Mouse (Mus musculus) ES-Bruce4 (cell line): ENCODE data around the gene Srgap3. TPM values are rescaled to one million over a fixed set of nuclear protein-coding genes. Genes with fewer than 3 reads are reported as not detected.

Source experiments
- H3K27ac ChIP-seq: 2 replicates; pipeline ENCODE4 v1.5.1; 2012; ENCODE audit warnings: low read length, inconsistent platforms; ENCODE audit not compliant: insufficient read depth
- H3K27me3 ChIP-seq: 2 replicates; pipeline ENCODE4 v1.6.1; 2012; ENCODE audit warnings: mild to moderate bottlenecking, low read length, inconsistent platforms; ENCODE audit not compliant: control insufficient read depth, poor library complexity, insufficient read depth, severe bottlenecking
- H3K36me3 ChIP-seq: 2 replicates; pipeline ENCODE4 v1.6.1; 2012; ENCODE audit warnings: inconsistent platforms, mild to moderate bottlenecking, low read length, moderate library complexity; ENCODE audit not compliant: control insufficient read depth, poor library complexity, insufficient read depth, severe bottlenecking
- H3K4me1 ChIP-seq: one replicate; pipeline ENCODE4 v1.8.1; 2011; ENCODE audit warnings: low read length; ENCODE audit not compliant: control insufficient read depth, insufficient read depth
- H3K4me3 ChIP-seq: 2 replicates; pipeline ENCODE4 v1.5.1; 2011; ENCODE audit warnings: low read depth, mild to moderate bottlenecking, low read length
- H3K9ac ChIP-seq: 2 replicates; pipeline ENCODE4 v1.6.1; 2012; ENCODE audit warnings: low read depth, mild to moderate bottlenecking, inconsistent platforms; ENCODE audit not compliant: poor library complexity, severe bottlenecking
- H3K9me3 ChIP-seq: replicated peaks from 2 replicates; pipeline ENCODE4 v1.6.1; 2012; ENCODE audit warnings: mild to moderate bottlenecking, low read length, inconsistent platforms; ENCODE audit not compliant: control insufficient read depth, poor library complexity, insufficient read depth, severe bottlenecking
- CTCF ChIP-seq: IDR thresholded peaks from one replicate; pipeline ENCODE4 v1.8.1; 2011; ENCODE audit warnings: low read depth, low read length
- EP300 ChIP-seq: IDR thresholded peaks from 2 replicates; pipeline ENCODE4 v1.6.1; 2011; ENCODE audit warnings: low read depth, low read length; ENCODE audit not compliant: insufficient read depth
- POLR2A ChIP-seq: IDR thresholded peaks from one replicate; pipeline ENCODE4 v1.8.1; 2011; ENCODE audit warnings: low read length; ENCODE audit not compliant: insufficient read depth
- polyA plus RNA-seq: library from polyadenylated mRNA; stranded (reverse); fragments of >200 nt; gene quantifications from 2 replicates; pipeline ENCODE4 v1.2.4, GENCODE M21; 2011; ENCODE audit warnings: low read depth; ENCODE audit not compliant: missing spikeins, insufficient read depth, insufficient read length

Gene Srgap3
- polyA plus RNA-seq, 1 experiment, result 7.0 TPM

GRCm38 (mm10) chr6:112924606-112925141 is 22.4 kb downstream of the Srgap3 start:
- H3K9ac ChIP-seq, result no peak overlapping the region
- no peak overlapping the region for H3K4me3 ChIP-seq
- H3K27me3 ChIP-seq, result no peaks in the 10 kb centered on the region
- no peaks in the 10 kb centered on the region for H3K4me1 ChIP-seq
- no peaks in the 10 kb centered on the region for H3K36me3 ChIP-seq
- H3K9me3 ChIP-seq, result no peaks in the 10 kb centered on the region
- TF ChIP-seq CTCF, result no peak
- TF ChIP-seq POLR2A, result no peak
- TF ChIP-seq EP300, result no peak
- no peak overlapping the region for H3K27ac ChIP-seq

GRCm38 (mm10) chr6:112920619-112921195 is 26.4 kb downstream of the Srgap3 start:
- H3K4me1 ChIP-seq, result no peaks in the 10 kb centered on the region
- no peak overlapping the region for H3K4me3 ChIP-seq
- no peak for TF ChIP-seq EP300
- no peak for TF ChIP-seq CTCF
- TF ChIP-seq POLR2A, result no peak
- no peaks in the 10 kb centered on the region for H3K27me3 ChIP-seq
- no peaks in the 10 kb centered on the region for H3K9me3 ChIP-seq
- H3K9ac ChIP-seq, result no peak overlapping the region
- H3K36me3 ChIP-seq, result no peaks in the 10 kb centered on the region
- no peak overlapping the region for H3K27ac ChIP-seq

GRCm38 (mm10) chr6:112917717-112918116 is 29.3 kb downstream of the Srgap3 start:
- H3K9ac ChIP-seq, result no peak overlapping the region
- H3K36me3 ChIP-seq, result no peaks in the 10 kb centered on the region

GRCm38 (mm10) chr6:112916243-112916642 is 30.8 kb downstream of the Srgap3 start:
- Histone ChIP-seq H3K9ac (no peak overlapping the region), H3K4me1 (no peaks in the 10 kb centered on the region), H3K4me3 (no peak overlapping the region), H3K27ac (no peak overlapping the region), H3K9me3 (no peaks in the 10 kb centered on the region), H3K27me3 (no peaks in the 10 kb centered on the region), H3K36me3 (no peaks in the 10 kb centered on the region)
- TF ChIP-seq POLR2A (no peak), CTCF (no peak)

More at GRCm38 (mm10) chr6:112917717-112918116, 29.3 kb downstream of the Srgap3 start:
- Histone ChIP-seq H3K9me3 (no peaks in the 10 kb centered on the region), H3K27ac (no peak overlapping the region), H3K4me3 (no peak overlapping the region), H3K27me3 (no peaks in the 10 kb centered on the region), H3K4me1 (no peaks in the 10 kb centered on the region)
- no peak for TF ChIP-seq EP300
- TF ChIP-seq POLR2A, result no peak
- TF ChIP-seq CTCF, result no peak

- no peaks in the 10 kb centered on the region for H3K27me3 ChIP-seq
- H3K4me3 ChIP-seq, result no peak overlapping the region
- H3K9ac ChIP-seq, result no peak overlapping the region
- H3K9me3 ChIP-seq, result no peaks in the 10 kb centered on the region
- TF ChIP-seq CTCF (no peak), POLR2A (no peak), EP300 (no peak)
- no peaks in the 10 kb centered on the region for H3K4me1 ChIP-seq
- no peaks in the 10 kb centered on the region for H3K36me3 ChIP-seq
- no peak overlapping the region for H3K27ac ChIP-seq
These were observed 34.5 kb downstream of the Srgap3 start for GRCm38 (mm10) chr6:112912552-112912951.

GRCm38 (mm10) chr6:112909711-112910110 is 37.4 kb downstream of the Srgap3 start:
- H3K4me3 ChIP-seq, result no peak overlapping the region
- H3K9ac ChIP-seq, result no peak overlapping the region
- no peaks in the 10 kb centered on the region for H3K4me1 ChIP-seq
- H3K27ac ChIP-seq, result no peak overlapping the region
- no peaks in the 10 kb centered on the region for H3K9me3 ChIP-seq
- TF ChIP-seq EP300 (no peak), CTCF (no peak), POLR2A (no peak)
- H3K27me3 ChIP-seq, result no peaks in the 10 kb centered on the region
- H3K36me3 ChIP-seq, result no peaks in the 10 kb centered on the region
